Mouse (Mus musculus) c-Kit-positive CD71-positive TER-119-positive erythroid progenitor cells, embryonic 14.5 days (primary cell): ENCODE results near the gene 2210011C24Rik.
"Not testable (repeated sequence)": the region's sequence is repeated elsewhere in the genome, so short reads cannot be mapped to it uniquely, and the experiment has no call there.

Experiments
- DNase-seq: peaks from one replicate; pipeline ENCODE4 v3.0.0-alpha.2; 2013; ENCODE audit warnings: low spot score

2210011C24Rik gene

GRCm38 (mm10) chr8:83994030-83994429 lies 17.9 kb downstream of the 2210011C24Rik start:
- no peak for DNase-seq

- DNase-seq: no peak
Observed at GRCm38 (mm10) chr8:83992488-83992887, 19.5 kb downstream of the 2210011C24Rik start.

- DNase-seq: no peak
Observed at GRCm38 (mm10) chr8:83990170-83990569, 21.8 kb downstream of the 2210011C24Rik start.

- no peak for DNase-seq
Observed at GRCm38 (mm10) chr8:83989243-83989642, 22.7 kb downstream of the 2210011C24Rik start.

DNA sequence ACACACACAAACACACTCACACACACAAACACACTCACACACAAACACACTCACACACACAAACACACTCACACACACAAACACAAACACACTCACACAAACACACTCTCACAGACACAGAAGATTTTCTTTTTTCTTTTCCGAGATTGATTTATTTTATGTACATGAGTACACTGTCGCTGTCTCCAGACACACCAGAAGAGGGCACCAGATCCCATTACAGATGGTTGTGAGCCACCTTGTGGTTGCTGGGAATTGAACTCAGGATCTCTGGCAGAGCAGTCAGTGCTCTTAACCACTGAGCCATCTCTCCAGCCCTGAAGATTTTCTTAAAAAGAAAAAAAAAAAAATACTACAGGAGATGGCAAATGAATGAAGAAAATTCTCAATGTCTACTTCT lies 28.7 kb downstream of the 2210011C24Rik start:
- DNase-seq: not testable (repeated sequence)

DNA sequence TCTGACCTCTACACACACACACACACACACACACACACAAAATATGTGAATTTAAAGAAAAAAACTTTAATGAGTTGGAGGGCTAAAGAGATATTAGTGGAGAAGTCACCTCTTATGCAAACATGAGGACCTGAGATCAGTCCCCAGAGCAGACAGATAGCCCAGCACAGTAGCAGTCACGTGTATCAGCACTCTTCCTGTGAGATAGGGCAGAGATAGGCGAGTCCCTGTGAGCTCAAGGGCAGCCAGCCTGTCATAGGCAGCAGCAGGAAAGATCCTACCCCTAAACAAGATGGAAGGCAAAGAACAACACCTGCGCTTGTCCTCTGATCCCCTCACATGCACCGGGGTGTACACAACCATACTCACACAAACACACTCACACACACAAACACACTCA lies 29.5 kb downstream of the 2210011C24Rik start:
- DNase-seq: no peak

GRCm38 (mm10) chr8:83981533-83981932 lies 30.4 kb downstream of the 2210011C24Rik start:
- DNase-seq: no peak

DNA sequence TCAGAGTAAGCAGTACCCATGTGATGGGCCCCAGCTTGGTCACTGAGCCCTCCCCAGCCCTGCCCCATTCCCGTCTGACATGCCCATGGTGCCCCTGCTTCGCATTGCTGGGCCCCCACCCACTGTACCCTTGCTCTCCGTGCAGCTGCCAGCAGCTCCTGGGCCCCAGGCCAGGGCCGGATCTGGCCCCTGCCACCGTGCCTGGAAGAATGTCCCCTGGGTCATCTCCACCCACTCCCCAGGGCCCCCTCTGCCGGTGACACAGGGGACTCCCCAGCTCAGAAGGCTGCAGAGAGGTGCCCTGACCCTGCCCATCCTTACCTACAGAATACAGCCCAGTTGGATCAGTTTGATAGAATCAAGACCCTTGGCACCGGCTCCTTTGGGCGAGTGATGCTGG lies 31.1 kb downstream of the 2210011C24Rik start:
- no peak for DNase-seq

- DNase-seq: no peak
Observed at GRCm38 (mm10) chr8:83980250-83980649, 31.7 kb downstream of the 2210011C24Rik start.

DNA sequence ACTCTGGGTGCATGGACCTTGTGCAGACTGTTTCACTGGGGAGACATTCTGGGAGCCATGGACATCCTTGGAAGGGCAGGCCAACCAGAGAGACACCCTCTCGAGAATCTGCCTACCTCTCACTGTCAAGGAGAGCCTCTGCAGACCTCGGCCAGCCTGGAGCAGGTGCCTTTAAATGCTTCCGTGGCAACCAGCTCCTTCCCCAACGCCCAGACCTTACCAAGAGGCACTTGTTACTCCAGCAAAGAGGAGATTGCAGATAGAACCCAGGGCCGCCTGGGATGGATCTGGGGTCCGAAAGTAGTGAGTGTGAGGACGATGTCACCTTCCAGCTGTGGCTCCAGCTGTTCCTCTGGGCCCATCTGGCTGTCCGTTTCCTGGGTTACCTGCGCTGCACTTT lies 33.8 kb downstream of the 2210011C24Rik start:
- no peak for DNase-seq

GRCm38 (mm10) chr8:83977646-83978045 lies 34.3 kb downstream of the 2210011C24Rik start:
- no peak for DNase-seq

GRCm38 (mm10) chr8:83976779-83977350 lies 35.1 kb downstream of the 2210011C24Rik start:
- DNase-seq: no peak

DNA sequence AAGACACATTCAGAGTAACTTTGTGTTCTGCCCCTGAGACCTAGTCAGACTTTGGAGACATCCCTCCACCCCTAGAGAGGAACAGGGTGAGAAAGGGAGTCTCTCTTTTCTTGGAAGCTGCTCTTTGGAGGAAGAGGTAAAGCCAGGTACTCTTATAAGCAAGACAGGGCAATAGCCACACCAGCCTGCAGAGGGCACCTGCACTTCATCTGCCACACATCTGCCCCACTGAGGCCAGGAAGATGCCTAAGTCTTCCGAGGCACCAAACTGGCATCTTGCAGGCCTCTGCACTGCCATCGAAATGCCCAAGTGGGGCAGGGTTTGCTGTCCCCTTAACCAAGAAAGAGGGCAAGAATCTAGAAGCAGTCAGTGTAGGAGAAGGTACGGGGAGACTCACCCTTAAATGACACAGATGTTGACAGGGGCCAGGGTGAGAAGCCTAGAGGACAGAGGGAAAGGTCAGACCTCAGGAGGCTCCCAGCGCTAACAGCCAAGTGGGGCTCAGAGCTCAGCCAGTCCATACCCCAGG lies 35.8 kb downstream of the 2210011C24Rik start:
- DNase-seq: no peak

- no peak for DNase-seq
Observed at GRCm38 (mm10) chr8:83974521-83974920, 37.5 kb downstream of the 2210011C24Rik start.

GRCm38 (mm10) chr8:83973161-83974031 lies 38.6 kb downstream of the 2210011C24Rik start:
- DNase-seq: no peak

DNA sequence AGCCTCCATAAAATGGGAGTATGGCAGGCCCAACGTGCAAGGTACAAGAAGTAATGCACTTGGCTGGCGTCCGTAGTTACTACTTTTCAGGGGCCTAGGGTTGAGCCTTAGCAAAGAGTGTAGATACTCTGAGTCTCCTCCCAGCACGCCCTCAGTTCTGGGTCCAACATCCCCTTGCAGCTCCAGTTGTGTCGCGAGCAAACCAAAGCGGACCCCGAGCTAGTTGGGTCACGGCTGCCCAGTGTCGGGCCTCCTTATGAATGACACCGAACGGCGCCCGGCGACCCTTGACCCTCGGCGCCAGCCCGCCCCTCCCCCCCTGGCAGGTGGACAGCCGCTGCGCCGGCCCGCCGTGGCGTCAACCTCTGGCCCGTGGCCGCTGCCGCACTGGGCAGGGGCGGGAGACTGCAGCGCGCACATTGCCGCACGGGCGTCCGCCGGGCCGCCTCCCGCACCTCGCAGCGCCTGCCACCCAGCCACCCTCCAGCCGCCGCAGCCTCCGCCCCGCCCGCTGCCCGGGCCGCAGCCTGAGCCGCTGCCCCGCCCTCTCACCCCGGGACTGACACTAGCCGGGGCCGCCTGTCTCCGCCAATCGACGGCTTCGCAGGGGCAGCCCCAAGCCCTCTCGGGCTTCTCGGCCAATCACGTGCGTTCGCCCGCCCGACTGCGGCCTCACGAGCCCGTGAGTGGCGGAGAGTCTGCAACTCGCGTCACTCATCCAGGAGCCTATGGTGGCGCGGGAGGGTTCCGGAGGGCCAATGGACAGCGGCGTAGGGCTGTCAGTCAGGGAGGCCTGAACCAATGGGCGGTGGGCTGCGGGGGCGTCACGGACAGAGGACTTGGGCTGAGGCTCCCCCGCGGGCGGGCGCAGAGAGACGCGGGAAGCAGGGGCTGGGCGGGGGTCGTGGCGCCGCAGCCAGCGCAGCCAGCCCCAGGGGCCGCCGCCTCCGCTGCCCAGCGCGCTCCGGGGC lies 39.5 kb downstream of the 2210011C24Rik start, which contains the start of gene Prkaca:
Gene Prkaca, plus strand, starts transcription at position 844 of the 971 bp plus-strand sequence.
- peak; percentile 97 for DNase-seq

DNA sequence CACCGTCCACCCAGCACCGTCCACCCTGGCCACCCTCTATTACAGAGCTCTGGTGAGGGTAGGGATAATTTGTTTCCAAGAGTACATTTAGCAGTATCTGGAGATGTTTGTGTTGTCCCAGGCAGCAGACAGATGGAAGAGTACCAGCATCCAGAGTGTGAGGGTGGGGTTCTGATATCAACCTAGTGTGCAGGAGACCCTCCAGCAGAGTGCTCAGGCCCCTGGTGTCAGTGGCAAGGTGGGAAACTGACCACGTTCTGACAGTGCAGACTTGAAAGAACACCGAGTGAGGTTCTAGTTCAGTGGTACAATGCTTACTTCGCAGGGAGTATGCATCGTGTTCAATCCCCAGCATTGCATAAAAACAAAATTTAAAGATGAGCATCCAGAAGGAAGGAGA lies 40.3 kb downstream of the 2210011C24Rik start:
- DNase-seq: no peak

- DNase-seq: no peak
Observed at GRCm38 (mm10) chr8:83971121-83971520, 40.9 kb downstream of the 2210011C24Rik start.

DNA sequence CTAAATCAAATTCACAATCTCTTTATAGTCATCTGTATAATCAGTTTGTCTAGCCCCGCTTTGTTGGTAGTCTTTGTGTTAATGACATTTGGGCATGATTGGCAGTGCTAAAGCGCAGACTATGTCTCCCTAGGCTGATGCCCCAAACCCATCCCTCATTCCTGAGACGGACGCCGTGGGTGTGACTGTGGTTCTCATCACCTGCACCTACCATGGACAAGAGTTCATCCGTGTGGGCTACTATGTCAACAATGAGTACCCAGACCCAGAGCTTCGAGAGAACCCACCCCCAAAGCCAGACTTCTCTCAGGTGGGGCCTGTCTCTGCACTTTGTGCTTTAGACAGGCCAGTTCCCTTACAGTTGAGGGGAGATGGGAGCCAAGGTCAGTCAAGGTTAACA lies 44.3 kb downstream of the 2210011C24Rik start:
- DNase-seq: no peak

DNA sequence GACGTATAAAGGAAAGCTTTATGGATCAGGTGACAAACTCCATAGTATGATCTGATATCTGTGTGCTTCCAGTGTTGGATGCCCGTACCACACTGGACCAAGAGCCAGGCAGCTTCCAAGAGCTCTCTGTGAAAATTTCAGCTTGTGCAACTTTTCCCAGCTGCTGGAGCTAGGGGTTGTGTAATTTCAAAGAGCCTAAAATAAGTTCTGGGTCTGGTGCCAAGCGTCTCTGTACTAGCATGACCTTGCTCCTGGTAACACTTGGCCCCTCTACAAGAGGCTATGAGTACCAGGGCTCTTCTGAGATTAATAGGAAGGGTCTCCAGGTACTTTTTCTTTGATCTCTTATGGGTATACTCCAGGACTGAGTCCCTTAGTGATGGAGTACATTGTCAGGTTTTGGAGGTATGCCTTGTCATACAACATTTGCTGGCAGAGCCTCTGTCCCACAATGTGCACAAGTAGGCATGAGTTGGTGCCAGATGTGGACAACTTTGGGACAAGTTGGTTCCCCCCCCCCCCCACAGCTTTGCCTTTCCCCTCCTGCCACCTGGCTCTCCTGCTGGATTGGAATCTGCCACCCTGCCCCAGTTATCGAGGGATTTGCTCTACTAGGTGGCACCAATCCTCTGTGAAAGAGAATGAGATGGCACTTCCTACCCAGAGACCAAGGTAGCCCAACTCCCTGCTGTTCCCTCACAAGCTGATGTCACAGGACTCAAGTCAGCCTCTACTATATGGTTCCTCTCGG lies 47.8 kb downstream of the 2210011C24Rik start:
- no peak for DNase-seq
